ENCODE assay signal across 31 mouse cellular contexts in genomic region chr4:120556592-120556991, GRCm38 (mm10). TPM values are rescaled to one million over a fixed set of nuclear protein-coding genes. Genes with fewer than 3 reads are reported as not detected.
"Had no signal": no experiment of that assay in that cellular context is flagged by ENCODE, and none has a peak within 500 bp of the region (broad histone marks: within the 10 kb centered on the region; RNA-seq: fewer than 3 reads in every experiment).

No protein-coding gene starts in this region.

- H3K27me3 ChIP-seq: limb, embryonic 12.5 days; limb, embryonic 15.5 days; midbrain, embryonic 15.5 days; neural tube, embryonic 12.5 days; neural tube, embryonic 15.5 days had no signal

- ATAC-seq: inflammation-experienced regulatory T-cells, adult 6 months; intestine, embryonic 16.5 days; liver, postnatal 0 days; midbrain, embryonic 15.5 days had no signal

- H3K9me3 ChIP-seq: limb, embryonic 12.5 days; limb, embryonic 15.5 days; midbrain, embryonic 15.5 days; neural tube, embryonic 12.5 days; neural tube, embryonic 15.5 days had no signal

- H3K27ac ChIP-seq: layer of hippocampus, adult 2 months; left cerebral cortex, adult 2 months; limb, embryonic 12.5 days; limb, embryonic 15.5 days; liver, embryonic 14.5 days; midbrain, embryonic 15.5 days; neural tube, embryonic 12.5 days; neural tube, embryonic 15.5 days; stomach, postnatal 0 days had no signal

- H3K4me1 ChIP-seq: limb, embryonic 12.5 days; limb, embryonic 15.5 days; midbrain, embryonic 15.5 days; neural tube, embryonic 12.5 days; neural tube, embryonic 15.5 days had no signal

- DNase-seq: kidney, adult 18-20 months; kidney, adult 9 months; kidney, postnatal 14 days; kidney, postnatal 4 days; layer of hippocampus, adult 9-11 months; layer of hippocampus, postnatal 36 days; left cerebral cortex, postnatal 4 days; liver, postnatal 0 days; right cerebral cortex, adult 18-20 months; right cerebral cortex, postnatal 14 days; right cerebral cortex, postnatal 4 days; thymus, postnatal 25 days had no signal

- H3K4me2 ChIP-seq: limb, embryonic 12.5 days; limb, embryonic 15.5 days; liver, embryonic 11.5 days; midbrain, embryonic 11.5 days; midbrain, embryonic 15.5 days; neural tube, embryonic 12.5 days; neural tube, embryonic 15.5 days had no signal

- H3K9ac ChIP-seq: limb, embryonic 12.5 days; limb, embryonic 15.5 days; liver, embryonic 14.5 days; liver, postnatal 0 days; midbrain, embryonic 15.5 days; neural tube, embryonic 12.5 days; neural tube, embryonic 15.5 days had no signal

- H3K4me3 ChIP-seq: layer of hippocampus, adult 2 months; left cerebral cortex, adult 2 months; limb, embryonic 12.5 days; limb, embryonic 15.5 days; midbrain, embryonic 15.5 days; neural tube, embryonic 12.5 days; neural tube, embryonic 15.5 days had no signal

RNA-seq across cellular contexts. Expression of gene Slfnl1, which starts 24.6 kb away (rescaled TPM):
- total RNA-seq: megakaryocyte progenitor cell, adult 5-6 weeks; megakaryocyte-erythroid progenitor cell, adult 5-6 weeks had no signal
- polyA plus RNA-seq: inflammation-experienced regulatory T-cells, adult 6 months; intestine, embryonic 16.5 days; kidney, embryonic 16.5 days; limb, embryonic 12.5 days; limb, embryonic 15.5 days; liver, embryonic 11.5 days; liver, embryonic 14.5 days; liver, postnatal 0 days; midbrain, embryonic 11.5 days; midbrain, embryonic 15.5 days; neural tube, embryonic 12.5 days; neural tube, embryonic 15.5 days; stomach, embryonic 14.5 days; stomach, postnatal 0 days; thymus, postnatal 0 days had no signal

RNA-seq across cellular contexts. Expression of gene Gm8439, which starts 32.0 kb away (rescaled TPM):
- total RNA-seq: layer of hippocampus, adult 2 months; layer of hippocampus, postnatal 36 days; left cerebral cortex, adult 2 months; left cerebral cortex, postnatal 14 days; left cerebral cortex, postnatal 4 days; megakaryocyte progenitor cell, adult 5-6 weeks; megakaryocyte-erythroid progenitor cell, adult 5-6 weeks had no signal
- polyA plus RNA-seq: inflammation-experienced regulatory T-cells, adult 6 months; intestine, embryonic 16.5 days; kidney, embryonic 16.5 days; limb, embryonic 12.5 days; limb, embryonic 15.5 days; liver, embryonic 11.5 days; liver, embryonic 14.5 days; midbrain, embryonic 11.5 days; midbrain, embryonic 15.5 days; neural tube, embryonic 12.5 days; neural tube, embryonic 15.5 days; stomach, embryonic 14.5 days; stomach, postnatal 0 days; thymus, postnatal 0 days had no signal
